Mouse (Mus musculus) megakaryocyte, adult 5-6 weeks (primary cell): ENCODE data around the gene Taf5l. TPM values are rescaled to one million over a fixed set of nuclear protein-coding genes. Genes with fewer than 3 reads are reported as not detected.
"Not testable (repeated sequence)": the region's sequence is repeated elsewhere in the genome, so short reads cannot be mapped to it uniquely, and the experiment has no call there.

Source experiments
- ATAC-seq: 2 replicates; pipeline ENCODE4 v1.8.0; 2016; ENCODE audit warnings: mild to moderate bottlenecking, inconsistent platforms; ENCODE audit not compliant: poor library complexity, severe bottlenecking
- total RNA-seq, 2 experiments: library from RNA; stranded (forward) in 1 of 2; stranded (reverse) in 1 of 2; fragments of 153-499, 151-499 nt in 1 of 2; fragments of 221-1000, 200-1000 nt in 1 of 2; gene quantifications; 2 replicates each; pipeline versions ENCODE4 v1.2.3 to v1.2.4; 2015 to 2017

The Taf5l gene
- total RNA-seq (2015) (14.5 and 15.3 TPM in 2 replicates), total RNA-seq (2017) (14.6 and 19.6 TPM in 2 replicates)

DNA sequence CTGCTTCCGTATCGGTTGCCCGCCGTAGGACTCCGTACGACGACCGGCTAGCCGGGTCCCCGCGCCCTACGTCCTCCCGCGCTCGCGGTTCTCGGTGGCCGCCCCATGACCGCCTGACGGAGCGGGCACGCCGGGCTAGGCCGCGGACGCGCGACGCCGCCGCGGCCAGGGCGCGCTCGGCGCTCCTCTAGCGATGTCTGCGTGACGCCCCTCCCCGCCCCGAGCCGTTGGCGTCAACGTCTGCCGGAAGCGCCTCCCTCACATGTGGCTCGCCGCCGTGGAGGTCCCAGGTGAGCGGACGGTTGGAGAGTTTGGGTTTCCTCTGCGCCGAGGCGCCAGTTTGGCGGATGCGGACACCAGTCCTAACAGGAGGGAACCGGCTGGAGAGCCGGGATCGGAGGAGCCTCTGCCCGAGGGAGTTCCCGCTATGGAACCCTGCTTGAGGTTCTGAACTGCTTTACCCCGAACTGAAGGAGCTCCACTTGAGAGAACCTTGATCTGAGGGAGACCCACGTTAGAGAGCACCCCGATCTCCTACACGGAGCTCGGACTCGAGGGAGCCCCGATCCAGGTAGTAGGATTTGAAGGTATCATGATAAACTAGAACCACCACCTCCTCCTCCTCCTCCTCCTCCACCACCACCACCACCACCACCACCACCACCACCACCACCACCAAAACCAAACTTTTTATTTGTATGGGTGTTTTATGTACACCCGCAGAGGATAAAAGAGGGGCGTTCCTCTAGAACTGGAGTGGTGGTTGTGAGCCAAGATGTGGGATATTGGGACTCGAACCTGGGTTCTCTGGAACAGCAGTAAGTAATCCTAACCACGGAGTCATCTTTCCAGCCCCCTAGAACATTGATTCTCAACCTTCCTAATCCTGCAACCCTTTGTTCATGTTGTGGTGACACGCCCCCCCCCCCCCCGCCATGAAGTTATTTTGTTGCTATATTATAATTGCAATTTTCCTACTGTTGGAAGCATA, at the start of gene Taf5l, which contains the start of gene Urb2:
Gene Taf5l (minus strand): TSS at position 161 of the 991 bp plus-strand sequence.
Gene Urb2 (plus strand): TSS at position 272 of the 991 bp plus-strand sequence.
- ATAC-seq, result peak; percentile 91

DNA sequence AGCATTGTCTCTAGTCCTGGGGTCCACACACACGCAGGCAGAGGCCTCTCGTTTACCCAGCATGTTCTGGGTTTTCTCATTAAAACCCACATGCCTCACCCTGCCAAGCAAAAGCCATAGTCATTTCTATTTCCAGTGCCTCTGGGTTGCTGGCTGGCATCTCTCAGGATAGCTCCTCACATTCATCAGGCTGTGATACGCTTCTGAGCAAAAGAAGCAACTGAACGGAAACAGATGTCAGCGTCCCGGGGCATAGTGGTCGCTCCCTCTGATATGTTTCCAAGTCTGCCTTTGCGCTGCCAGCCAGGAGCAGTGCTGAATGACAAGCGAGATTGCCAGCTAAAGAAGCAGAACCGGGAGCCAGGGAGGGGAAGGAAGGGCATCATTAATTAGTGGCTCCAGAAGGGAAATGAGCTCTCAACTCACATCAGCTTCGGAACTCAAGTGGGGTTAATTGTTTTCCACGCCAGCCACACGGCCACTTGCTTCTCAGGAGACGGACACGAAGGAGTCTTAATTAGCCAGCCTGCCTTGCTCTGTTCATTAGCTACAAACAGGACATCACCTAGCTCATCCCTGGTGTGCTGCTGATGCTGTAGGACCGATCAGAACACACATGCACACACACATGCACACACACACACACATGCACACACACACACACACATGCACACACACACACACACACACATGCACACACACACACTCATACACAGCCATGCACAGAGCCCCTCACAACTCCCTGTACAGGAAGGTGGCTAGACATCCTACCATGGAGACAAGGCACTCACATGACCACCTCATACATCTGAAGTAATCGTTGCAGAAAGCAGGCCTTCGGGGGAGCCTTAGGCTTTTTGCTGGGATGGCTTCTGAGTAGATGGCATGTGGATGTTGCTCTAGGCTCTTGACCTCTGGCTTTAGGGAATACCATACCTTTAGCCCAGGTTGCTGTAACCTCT, 49.4 kb upstream of the Taf5l start:
- no peak for ATAC-seq

GRCm38 (mm10) chr8:124067059-124067750, 46.0 kb upstream of the Taf5l start:
- no peak for ATAC-seq

DNA sequence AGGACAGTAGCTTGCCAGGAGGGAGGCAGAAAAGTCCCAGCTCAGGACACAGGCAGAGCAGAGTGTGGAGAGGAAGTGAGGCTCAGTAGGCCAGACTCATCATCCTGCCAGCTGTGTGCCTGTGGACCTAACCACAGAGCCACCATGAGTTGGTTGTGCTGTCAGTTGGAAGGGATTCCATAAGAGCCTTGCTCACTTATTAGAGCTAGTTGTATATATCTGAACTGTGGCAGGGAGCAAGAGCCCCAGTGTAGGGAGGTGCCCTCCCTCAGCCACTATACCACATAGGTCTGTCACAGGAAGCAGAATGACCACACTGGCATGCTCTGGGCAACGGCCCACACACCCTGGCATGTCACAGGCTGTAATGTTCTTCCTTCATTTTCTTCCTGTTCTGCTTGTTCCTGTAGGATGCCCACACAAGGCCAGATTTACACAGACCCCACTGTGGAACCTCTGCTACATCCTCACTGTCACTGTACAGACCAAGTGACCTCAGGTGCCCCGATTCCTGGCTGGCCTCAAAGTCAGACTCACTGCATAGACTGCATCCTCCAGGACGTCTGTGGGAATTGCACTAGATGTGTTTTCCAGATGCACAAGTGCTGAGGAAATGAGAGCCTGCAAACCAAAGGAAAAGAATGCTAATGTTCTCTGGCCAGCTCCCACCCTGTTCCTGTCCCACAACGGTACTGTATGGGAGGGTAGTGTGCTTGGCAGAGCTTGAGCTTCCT, 45.3 kb upstream of the Taf5l start:
- peak; percentile 80 for ATAC-seq

DNA sequence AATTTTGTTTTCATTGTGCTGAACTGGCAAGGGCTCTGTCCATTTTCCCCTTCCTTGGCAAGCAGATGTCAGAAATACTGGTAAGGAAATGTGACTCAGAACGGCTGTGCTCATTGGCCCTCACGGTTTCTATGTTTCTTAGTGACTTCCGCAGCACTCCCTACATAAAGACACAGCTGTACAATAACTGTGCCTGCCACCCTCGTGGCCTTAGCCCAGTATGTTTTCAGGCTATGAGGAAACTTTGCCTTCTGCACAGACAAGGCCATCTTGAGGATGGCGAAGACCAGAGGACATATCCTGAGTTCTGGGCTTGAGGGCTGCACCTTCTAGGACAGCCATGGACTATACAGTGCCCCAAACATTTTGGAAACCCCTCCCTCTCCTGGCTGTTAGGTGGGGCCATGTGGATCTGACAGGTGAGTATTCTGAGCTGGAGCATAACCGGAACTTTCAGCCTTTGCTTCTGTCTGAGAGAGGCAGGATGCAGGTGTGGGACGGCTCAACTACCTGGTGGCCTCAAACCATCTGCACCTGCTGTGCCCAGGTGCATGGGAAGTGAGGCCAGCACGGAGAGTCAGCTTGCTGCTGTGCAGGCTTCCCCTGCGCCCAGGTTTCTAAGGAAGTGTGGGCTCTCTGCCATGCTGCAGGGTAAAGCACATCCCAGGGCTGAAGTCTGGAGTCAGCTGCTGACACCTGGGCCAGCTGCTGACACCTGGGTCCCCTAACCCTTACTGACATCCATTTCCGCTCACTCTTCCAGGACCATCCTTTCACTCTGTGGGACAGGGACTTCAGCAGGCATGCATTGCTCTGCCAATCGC, 35.8 kb upstream of the Taf5l start:
- no peak for ATAC-seq

DNA sequence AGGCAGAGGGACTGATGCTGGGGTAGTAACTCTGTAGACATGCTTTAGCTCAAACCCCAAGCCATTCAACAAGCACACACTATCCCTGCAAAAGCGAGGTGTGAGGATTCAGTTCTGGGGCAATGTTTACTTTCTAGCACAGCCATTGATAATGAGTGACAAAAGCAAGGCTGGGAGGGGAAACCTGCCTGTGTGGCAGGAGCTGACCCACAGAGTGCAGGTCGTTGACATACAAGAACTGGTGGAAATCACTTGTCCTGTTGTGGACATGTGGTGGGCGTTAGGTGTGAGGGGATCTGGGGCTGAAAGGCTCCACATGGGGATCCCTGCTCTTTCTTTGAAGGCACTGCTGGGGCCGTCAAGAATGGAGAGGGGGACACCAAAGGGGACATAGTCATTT, 31.4 kb upstream of the Taf5l start:
- ATAC-seq, result no peak

GRCm38 (mm10) chr8:124052110-124052509, 30.9 kb upstream of the Taf5l start:
- ATAC-seq, result peak; percentile 80

- peak; percentile 33; the same call in 1 of the 2 replicates for ATAC-seq
These were observed 24.7 kb upstream of the Taf5l start for GRCm38 (mm10) chr8:124045856-124046255.

- ATAC-seq, result no peak
These were observed 23.7 kb upstream of the Taf5l start for GRCm38 (mm10) chr8:124044931-124045330.

DNA sequence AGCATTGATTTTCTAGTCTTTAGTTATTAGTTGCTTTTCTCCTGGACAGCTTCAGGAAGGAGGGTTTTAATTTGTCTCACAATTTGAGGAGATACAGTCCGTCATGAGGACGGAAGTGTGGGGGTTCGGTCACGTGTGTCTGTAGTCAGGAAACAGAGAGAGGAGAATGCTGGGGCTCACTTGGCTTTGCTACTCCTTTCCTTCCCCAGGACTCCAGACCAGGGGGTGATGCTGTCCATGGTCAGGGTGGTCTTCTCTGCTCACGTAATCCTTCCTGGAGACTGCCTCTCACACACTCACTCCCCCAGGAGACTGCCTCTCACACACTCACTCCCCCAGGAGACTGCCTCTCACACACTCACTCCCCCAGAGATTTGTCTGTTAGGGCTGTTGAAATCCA, 23.2 kb upstream of the Taf5l start:
- ATAC-seq, result no peak

- ATAC-seq, result no peak
These were observed 21.0 kb upstream of the Taf5l start for GRCm38 (mm10) chr8:124042201-124042600.

DNA sequence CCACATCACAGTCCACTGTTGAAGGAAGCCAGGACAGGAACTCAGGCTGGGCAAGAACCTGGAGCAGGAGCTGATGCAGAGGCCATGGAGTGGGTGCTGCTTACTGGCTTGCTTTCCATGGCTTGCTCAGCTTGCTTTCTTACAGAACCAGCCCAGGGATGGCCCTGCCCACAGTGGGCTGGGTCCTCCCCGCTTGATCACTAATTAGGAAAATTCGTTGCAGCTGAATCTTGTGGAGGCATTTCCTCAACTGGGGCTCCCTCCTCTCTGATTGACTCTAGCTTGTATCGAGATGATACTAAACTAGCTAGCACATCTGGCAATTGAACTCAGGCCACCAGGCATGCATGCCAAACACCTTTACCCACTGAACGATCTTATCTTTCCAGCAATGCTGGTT, 18.2 kb upstream of the Taf5l start:
- ATAC-seq, result no peak

GRCm38 (mm10) chr8:124038121-124038520, 16.9 kb upstream of the Taf5l start:
- ATAC-seq, result no peak

DNA sequence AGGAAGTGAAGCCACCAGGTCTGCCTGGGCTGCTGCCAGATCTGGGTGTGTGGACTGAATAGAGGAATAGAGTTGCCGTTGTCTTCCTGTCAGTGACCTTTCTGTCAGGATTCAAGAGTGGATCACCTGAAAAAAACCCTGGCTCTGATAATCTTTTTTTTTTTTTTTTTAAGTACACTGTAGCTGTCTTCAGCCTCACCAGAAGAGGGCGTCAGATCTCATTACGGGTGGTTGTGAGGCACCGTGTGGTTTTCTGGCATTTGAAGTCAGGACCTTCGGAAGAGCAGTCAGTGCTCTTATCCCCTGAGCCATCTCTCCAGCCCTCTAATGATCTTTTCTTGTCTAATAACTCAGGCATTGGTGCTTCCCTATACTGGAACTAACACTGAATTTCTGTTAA, 12.2 kb upstream of the Taf5l start:
- no peak for ATAC-seq

DNA sequence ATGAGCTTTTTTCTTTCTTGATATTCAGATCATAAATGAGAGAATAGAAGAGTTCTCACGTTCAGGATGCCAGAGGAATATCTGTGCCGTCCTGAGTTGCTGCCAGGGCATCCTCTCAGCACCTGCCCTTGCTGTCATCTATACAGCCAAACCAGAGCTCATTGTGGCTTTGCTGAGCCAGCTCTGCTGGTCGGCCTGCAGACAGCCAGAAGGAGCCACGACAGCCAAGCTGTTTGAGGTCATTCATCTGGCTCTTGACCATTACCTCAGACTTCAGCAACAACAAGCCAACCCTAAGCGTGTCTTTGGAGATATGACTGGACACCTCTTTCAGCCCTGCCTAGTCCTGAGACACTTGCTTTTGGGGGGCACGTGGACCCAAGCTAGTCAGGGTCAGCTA, 6.6 kb upstream of the Taf5l start:
- ATAC-seq, result no peak

DNA sequence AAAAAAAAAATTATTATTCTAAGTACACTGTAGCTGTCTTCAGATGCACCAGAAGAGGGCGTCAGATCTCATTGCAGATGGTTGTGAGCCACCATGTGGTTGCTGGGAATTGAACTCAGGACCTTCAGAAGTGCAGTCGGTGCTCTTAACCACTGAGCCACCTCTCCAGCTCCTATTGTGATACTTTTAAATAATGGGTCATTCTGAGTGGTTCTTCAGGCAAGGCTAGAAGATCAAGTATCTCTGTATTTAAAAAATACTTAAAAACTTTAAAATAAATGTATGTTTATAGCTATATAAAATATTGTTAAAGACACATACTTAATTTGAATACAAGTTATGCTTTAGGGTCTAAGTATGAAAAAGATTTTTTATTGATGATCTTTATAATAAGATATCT, 5.1 kb upstream of the Taf5l start:
- ATAC-seq, result not testable (repeated sequence)

DNA sequence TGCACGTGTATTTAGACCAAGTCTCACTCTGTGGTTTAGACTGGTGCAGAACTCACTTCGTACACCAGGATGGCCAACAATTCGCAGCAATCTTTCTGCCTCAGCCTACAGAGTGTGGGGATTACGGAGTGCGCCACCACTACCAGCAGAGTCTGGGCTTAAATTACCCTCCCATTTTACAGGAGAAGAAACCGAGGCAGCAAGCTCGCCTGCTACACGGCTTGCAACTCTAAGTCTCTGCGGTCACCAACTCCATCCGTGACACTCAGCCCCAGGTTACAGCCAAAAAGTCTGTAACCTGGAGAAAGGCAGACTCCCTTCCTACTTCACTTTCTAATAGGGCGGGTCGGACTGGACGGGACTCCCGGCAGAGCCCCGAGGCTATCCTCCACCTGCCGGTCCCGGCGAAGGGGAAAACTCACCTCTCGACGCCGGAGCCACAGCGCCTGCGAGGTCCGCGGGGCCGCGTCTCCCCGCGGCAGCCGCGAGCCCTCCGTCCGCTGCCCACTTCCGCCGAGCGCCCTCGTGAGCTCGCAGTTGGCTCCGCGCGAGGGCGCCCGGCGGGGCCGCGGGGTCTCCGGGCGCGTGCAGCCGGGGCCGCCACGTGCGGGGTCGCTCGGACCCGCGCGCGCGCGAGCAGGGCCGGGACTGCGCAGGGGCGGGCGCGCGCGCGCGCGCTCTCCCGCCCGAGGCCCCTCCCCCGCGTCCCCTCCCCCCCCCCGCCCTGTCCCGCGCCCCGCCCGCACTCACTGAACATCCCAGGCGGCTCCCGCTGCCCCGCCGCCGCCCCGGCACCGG, 559 bp downstream of the Taf5l start:
- ATAC-seq, result peak; percentile 52

DNA sequence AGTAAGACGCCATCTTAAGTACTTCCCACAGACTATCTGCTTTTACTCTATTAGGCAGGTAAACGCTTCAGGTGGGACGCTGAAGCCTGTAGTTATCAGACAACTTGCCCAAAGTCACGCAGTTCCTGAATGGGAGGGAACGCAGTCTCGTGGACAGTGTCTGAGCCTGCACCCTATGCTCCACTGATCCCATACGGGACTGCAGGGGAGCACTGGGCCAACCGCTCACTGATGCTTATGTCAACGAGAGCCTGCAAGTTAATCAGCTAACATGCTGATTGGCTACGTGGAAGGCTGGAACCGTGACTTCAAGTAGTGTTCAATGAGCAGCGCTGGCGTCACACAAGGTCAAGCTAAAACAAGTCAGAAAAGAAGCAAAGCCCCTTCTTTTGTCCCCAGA, 1.4 kb downstream of the Taf5l start:
- peak; percentile 13 for ATAC-seq
